Mouse (Mus musculus) ovary, adult 18-20 months (tissue): ENCODE data around the gene Dcx.

Experiments
- DNase-seq: peaks from one replicate; pipeline ENCODE4 v3.0.0; 2022; ENCODE audit warnings: low spot score, mixed read lengths

Gene Dcx

GRCm38 (mm10) chrX:143826521-143826920 is 106.6 kb downstream of the Dcx start:
- no peak for DNase-seq

DNA sequence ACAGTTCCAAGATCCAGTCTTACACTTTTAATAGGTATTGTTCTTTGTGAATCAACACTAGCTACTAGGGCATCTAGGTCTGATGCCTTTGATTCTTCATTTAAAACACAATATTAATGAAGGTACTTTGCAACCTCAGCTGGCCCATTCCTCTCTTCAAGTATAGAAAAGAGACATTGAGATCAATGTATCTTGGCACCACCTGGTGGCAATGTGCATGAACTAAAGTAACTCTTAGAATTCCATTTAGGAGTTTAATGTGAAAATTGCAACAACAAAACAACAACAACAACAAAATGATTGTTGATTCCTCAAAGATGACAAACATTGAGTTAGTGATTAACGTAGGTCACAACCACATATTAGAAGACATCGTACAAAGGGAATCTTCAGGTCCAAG is 114.2 kb downstream of the Dcx start:
- no peak for DNase-seq

DNA sequence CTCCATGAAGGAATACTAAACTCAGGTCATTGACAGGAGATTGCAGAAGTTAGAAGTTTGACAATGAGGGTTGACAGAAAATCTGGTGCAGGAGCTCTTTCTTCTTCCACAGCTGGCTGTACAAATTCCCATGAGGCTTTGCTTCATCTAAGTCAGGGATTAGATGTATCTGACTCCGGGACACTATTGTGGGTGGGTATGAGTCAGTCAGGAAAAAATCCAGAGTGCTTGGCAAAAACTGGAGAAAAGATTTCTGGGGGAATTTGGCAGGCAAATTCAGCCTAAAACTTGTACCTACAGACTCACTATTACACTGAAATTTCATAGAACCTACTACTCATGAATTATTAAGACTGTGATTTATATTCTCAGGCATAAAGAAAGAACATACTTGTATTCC is 117.2 kb downstream of the Dcx start:
- DNase-seq, result no peak
